Mouse (Mus musculus): ENCODE results near the gene Msi2. TPM values are rescaled to one million over a fixed set of nuclear protein-coding genes. Genes with fewer than 3 reads are reported as not detected.

Gene Msi2
- total RNA-seq, 2 experiments from 2014 or later, result 119 to 127 TPM

- DNase-seq (ENCODE audit: low spot score in 2 of 2), result no peak
These were observed 383.4 kb downstream of the Msi2 start for GRCm38 (mm10) chr11:88334893-88335292.

GRCm38 (mm10) chr11:88332309-88332934 lies 385.9 kb downstream of the Msi2 start:
- no peak for DNase-seq (ENCODE audit: low spot score in 2 of 2)

GRCm38 (mm10) chr11:88331722-88332121 lies 386.6 kb downstream of the Msi2 start:
- DNase-seq (ENCODE audit: low spot score in 2 of 2), result no peak

- peak; percentile 9 to 11 for DNase-seq (ENCODE audit: low spot score in 2 of 2)
These were observed 387.5 kb downstream of the Msi2 start for GRCm38 (mm10) chr11:88330799-88331198.

- DNase-seq (ENCODE audit: low spot score in 2 of 2), result no peak
These were observed 389.3 kb downstream of the Msi2 start for GRCm38 (mm10) chr11:88328813-88329595.

- no peak for DNase-seq (ENCODE audit: low spot score in 2 of 2)
These were observed 391.3 kb downstream of the Msi2 start for GRCm38 (mm10) chr11:88327016-88327415.

- no peak for DNase-seq (ENCODE audit: low spot score in 2 of 2)
These were observed 399.5 kb downstream of the Msi2 start for GRCm38 (mm10) chr11:88318850-88319249.

- no peak for DNase-seq (ENCODE audit: low spot score in 2 of 2)
These were observed 402.9 kb downstream of the Msi2 start for GRCm38 (mm10) chr11:88315393-88315792.

GRCm38 (mm10) chr11:88314471-88314870 lies 403.8 kb downstream of the Msi2 start:
- no peak for DNase-seq (ENCODE audit: low spot score in 2 of 2)

- no peak for DNase-seq (ENCODE audit: low spot score in 2 of 2)
These were observed 404.8 kb downstream of the Msi2 start for GRCm38 (mm10) chr11:88313512-88313911.

- DNase-seq (ENCODE audit: low spot score in 2 of 2), result no peak
These were observed 406.7 kb downstream of the Msi2 start for GRCm38 (mm10) chr11:88311606-88312005.

GRCm38 (mm10) chr11:88310773-88311172 lies 407.5 kb downstream of the Msi2 start:
- DNase-seq (ENCODE audit: low spot score in 2 of 2), result no peak

- DNase-seq (ENCODE audit: low spot score in 2 of 2), result no peak
These were observed 409.1 kb downstream of the Msi2 start for GRCm38 (mm10) chr11:88309059-88309700.

- DNase-seq (ENCODE audit: low spot score in 2 of 2), result no peak
These were observed 410.4 kb downstream of the Msi2 start for GRCm38 (mm10) chr11:88307616-88308543.

- no peak for DNase-seq (ENCODE audit: low spot score in 2 of 2)
These were observed 412.6 kb downstream of the Msi2 start for GRCm38 (mm10) chr11:88305759-88306158.

- no peak for DNase-seq (ENCODE audit: low spot score in 2 of 2)
These were observed 416.7 kb downstream of the Msi2 start for GRCm38 (mm10) chr11:88301619-88302018.

GRCm38 (mm10) chr11:88299345-88299744 lies 419.0 kb downstream of the Msi2 start:
- DNase-seq (ENCODE audit: low spot score in 2 of 2), result no peak

- DNase-seq (ENCODE audit: low spot score in 2 of 2), result no peak
These were observed 420.8 kb downstream of the Msi2 start for GRCm38 (mm10) chr11:88297526-88297925.

- DNase-seq (ENCODE audit: low spot score in 2 of 2), result no peak
These were observed 423.0 kb downstream of the Msi2 start for GRCm38 (mm10) chr11:88295298-88295697.

- DNase-seq (ENCODE audit: low spot score in 2 of 2), result no peak
These were observed 424.0 kb downstream of the Msi2 start for GRCm38 (mm10) chr11:88294394-88294710.

Measured in left cerebral cortex, adult 18-20 months (tissue).